Mouse (Mus musculus) gastrocnemius, adult 18-20 months (tissue): ENCODE data around the gene Man2a2. TPM values are rescaled to one million over a fixed set of nuclear protein-coding genes. Genes with fewer than 3 reads are reported as not detected.

Source experiments
- DNase-seq: peaks from one replicate; pipeline ENCODE4 v3.0.0; 2021; ENCODE audit warnings: low spot score
- long read RNA-seq, 2 experiments: library from polyadenylated mRNA; stranded (forward); transcript quantifications; one replicate each; pipeline ENCODE4 v2.0.0; 2021
- total RNA-seq, 2 experiments: library from RNA; stranded (reverse); gene quantifications; 2 replicates each; pipeline ENCODE4 v1.2.3; 2021

Gene Man2a2
- total RNA-seq = 100 to 1,000 TPM; 132 to 136 TPM
- long read RNA-seq, experiment 1, full-length matches to known transcripts = 71 of 159 reads
- long read RNA-seq, experiment 1, partial matches to known transcripts = 74 of 159 reads
- long read RNA-seq, experiment 1, other reads (novel, unspliced or antisense) = 14 of 159 reads
- long read RNA-seq, experiment 2, full-length matches to known transcripts = 50 of 99 reads
- long read RNA-seq, experiment 2, partial matches to known transcripts = 24 of 99 reads
- long read RNA-seq, experiment 2, other reads (novel, unspliced or antisense) = 25 of 99 reads

- peak; percentile 74 for DNase-seq
These were observed at the start of gene Man2a2 for GRCm38 (mm10) chr7:80371041-80371751. Gene Man2a2, minus strand, starts transcription at chr7:80371375.

DNA sequence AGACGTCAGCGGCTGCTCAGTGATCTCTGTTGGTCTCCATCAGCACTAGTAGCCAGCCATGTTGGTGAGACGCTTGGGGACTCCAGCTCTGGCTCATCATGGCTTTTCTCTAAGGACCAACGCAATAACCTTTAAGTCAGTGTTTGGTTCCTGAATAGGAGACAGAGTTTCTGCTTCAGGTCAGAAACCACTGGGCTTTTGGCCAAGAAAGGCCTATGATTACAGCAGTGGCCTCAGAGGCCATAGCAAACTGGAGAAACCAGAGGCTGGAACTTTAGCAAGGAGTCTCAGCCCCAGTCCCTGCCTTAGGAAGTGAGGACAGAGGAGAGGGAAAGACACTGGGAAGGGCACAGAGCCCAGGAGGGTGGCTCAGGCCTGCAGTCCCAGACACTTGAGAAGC lies 49.4 kb upstream of the Man2a2 start:
- no peak for DNase-seq

DNA sequence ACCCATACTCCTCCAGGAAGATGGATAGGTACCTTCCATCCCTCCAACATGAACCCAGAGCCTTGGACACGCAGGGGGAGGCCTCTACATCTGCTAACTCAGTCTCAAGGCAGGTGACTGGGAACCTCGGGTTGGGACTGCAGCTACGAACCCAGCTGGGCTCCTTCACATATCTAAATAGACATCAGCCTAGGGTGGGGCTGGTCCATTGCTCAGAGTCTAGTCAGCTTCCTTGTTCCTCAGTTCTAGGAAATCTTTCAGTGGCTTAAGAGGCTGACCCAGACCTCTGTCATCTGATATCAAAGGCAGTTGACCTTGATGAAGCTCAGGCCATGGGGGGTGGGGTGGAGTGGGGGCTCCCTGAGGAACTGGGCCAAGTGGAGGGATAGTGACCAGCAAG lies 48.1 kb upstream of the Man2a2 start:
- DNase-seq = no peak

- no peak for DNase-seq
These were observed 46.9 kb upstream of the Man2a2 start for GRCm38 (mm10) chr7:80418036-80418435.

DNA sequence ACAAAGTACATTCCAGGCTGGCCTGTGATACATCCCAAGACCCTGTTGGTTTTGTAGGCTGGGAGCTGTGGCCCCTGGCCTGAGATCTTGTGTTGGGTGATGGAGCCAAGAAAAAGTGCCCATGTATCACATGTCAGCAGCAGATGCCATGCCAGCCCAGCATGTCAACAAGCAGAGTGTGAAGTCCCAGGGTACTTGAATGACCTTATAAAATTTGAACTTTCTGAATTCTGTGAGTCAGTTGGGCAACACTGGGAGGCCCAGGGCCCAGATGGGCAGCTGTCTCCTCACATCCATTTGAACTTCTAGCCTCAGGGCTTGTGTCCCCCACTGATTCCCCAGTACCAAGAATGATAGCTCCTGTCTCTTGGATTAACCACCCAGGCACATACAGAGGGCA lies 46.4 kb upstream of the Man2a2 start:
- peak; percentile 33 for DNase-seq

DNA sequence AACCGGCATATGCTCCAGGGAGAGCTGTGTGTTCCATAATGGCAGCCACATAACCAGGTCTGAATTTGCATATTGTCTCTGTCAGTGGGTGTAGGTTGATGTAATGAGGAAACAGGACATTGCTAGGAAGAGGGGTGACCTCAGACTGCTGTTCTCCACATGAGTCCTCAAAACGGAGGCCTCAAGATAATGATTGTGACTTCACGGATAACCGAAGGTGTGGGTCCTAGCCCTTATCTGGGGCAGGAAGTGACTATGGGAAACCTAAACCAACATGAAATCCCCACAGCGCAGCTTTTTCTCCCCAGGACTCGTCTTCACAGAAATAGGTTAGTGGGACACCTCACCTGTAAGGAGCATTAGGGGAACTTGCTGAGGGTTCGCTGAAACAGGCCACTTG lies 45.8 kb upstream of the Man2a2 start:
- no peak for DNase-seq

- DNase-seq = no peak
These were observed 43.2 kb upstream of the Man2a2 start for GRCm38 (mm10) chr7:80414303-80414855.

DNA sequence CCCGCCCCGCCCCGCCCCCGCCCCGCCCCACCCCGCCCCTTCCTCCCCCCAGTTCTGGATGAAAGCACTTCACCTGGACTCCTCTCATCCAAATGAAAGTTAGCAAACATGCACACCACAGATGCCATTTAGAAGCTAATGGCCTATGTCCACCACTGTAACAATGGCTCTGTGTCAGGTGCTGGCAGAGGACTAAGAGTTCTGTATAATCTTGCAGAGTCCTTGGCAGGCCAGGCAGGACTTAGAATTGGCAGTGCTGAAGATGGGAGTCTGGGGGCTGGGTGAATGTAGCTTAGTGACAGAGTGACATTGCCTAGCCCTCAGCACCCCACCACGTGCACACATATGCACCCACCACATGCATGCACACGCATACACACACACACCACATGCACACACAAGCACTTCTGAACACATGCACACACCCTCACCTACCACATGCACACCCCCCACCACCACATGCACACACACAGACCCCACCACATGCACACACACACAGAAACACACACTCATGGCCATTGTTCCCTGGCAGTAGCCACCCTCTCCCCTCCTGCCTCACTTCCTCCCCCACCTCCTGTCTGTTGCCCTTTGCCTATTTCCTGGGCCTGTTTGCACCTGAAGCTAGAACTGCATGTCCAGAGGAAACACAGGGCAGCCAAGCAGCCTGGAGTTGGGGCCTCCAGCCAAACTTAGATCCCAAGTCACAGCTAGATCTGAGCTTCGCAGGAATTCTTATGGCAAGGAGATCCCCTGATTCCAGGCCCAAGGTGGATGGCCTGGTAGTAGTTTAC lies 42.5 kb upstream of the Man2a2 start:
- no peak for DNase-seq

- DNase-seq = no peak
These were observed 41.6 kb upstream of the Man2a2 start for GRCm38 (mm10) chr7:80412781-80413180.

DNA sequence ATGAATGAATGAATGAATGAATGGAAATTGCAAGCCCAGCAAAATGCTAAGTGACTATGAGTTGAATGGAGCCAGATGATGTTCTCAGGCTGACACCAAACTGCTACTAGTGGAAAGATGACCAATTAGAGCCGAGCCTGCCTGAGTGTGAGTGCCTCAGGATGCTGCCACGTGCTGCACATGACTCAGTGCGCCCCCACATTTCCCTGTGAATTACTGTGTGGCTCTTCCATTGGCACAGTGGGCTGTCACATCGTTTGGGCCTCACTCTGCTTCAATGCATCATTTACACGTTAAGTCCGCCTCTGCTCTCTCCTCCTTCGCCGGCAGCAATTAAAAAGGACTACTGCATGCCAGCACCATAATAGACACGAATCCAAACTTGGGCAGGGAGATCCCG lies 41.1 kb upstream of the Man2a2 start:
- no peak for DNase-seq

GRCm38 (mm10) chr7:80410380-80410779 lies 39.2 kb upstream of the Man2a2 start:
- DNase-seq = no peak

DNA sequence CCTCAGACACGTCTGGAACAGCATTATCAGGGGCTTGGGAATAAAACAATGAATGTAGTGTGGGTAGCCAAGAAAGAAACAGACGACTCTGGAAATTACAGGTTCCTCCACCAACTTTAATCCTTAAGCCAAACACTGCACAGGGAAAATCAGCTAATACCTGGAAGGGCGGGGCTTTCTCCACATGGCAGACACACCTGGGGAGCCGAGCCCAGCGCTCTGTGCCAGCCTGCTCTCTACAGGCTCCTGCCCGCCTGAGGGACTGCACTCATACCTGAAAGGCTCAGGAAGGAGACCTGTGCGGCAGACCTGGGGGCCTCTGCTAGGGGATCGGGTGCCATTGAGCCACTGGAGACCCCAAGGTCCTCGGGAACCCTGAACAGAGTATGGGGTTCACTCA lies 36.5 kb upstream of the Man2a2 start:
- no peak for DNase-seq

DNA sequence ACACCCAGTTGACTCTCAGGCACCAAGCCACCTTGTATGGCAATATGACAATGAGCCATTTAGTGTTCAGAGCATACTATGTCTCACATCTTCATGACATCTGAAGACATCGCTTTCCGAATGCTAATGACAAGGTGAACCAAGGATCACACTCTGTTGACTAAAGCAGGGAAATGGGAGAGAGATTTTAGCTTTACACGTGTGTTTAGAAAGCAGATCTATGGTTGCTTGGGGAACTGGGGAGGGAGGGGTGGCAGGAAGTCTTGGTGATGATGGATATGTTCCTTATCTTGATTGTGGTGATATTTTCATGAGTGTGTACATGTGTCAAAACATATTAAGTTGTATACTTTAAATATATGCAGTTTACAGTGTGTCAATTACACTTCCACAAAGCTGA lies 35.0 kb upstream of the Man2a2 start:
- DNase-seq = no peak

DNA sequence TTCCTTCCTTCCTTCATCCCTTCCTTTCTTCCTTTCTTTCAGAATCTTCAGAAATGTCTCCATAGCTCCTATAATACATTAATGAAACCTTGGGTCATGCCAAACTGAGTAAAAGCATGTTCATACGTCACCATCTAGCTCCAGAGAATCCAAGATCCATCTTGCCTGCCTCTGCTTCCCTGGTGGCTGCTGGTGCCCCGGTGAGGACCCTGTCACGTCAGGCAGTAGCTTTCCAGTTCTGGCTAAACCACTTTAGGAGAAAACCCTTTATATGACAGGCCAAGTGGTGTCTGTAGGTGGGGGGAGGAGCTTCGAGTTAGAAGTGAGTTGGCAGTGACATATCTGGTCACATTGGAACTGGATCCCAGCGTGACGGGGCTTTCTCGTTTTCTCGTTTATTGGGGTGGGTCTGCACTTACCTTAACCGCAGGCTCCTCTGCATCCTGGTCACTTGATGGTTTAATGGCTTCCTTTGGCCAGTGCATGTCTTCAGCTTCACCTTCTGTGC lies 34.1 kb upstream of the Man2a2 start, which contains the start of gene Furin:
Gene Furin (minus strand): TSS at position 249 of the 508 bp plus-strand sequence.
- DNase-seq = no peak

GRCm38 (mm10) chr7:80404101-80404894 lies 33.1 kb upstream of the Man2a2 start:
- no peak for DNase-seq

DNA sequence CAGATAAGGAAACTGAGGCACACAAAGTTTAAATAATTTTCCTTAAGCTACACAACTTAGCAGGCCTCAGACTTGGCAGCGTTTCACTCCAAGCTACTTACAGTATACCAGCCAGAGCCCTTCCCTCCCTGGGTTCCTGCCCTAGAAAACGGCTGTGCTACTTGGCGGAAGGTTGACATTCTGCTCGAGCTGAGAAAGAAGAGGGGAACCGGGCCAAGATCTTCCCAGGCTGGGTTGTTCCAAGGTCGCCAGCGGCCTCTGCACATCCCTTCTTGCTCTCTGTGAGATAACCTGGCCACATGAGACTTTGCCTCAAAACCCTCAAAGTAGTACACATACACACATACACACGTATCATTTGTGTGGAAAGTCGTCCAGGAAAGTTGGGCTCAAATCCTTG lies 32.4 kb upstream of the Man2a2 start:
- peak; percentile 92 for DNase-seq

DNA sequence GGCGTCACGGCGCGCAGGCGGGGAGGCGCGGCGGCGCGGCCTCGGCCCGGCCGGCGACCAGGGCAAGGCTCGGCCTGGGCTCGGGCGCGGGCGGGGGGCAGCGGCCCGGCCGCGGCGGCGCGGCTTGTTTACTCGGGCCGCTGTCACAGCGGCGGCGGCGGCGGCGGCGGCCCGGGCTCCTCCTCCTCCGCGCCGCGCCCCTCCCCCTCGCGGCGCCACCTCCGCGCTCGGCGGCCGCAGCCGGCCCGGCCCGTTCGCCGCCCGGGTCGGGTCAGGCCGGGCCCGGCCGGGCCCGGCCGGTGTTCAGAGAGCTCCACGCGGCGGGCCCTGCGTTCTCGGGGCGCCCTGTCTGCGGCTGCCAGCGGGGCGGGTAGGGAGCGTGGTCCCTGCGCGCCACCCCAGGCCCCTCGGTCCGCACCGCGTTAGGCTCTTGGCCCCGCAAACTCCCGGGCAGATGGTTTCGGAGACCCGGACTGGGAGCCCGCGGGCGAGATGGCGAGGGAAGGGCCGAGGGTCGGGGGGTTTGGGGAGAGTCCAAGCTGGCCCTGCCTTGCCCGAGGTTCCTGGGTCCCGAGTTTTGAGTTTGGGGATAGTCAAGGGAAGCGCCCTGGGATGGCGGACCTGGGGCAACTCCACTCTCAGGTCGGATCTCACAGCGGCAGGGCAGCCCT lies 31.6 kb upstream of the Man2a2 start:
- peak; percentile 59 for DNase-seq

DNA sequence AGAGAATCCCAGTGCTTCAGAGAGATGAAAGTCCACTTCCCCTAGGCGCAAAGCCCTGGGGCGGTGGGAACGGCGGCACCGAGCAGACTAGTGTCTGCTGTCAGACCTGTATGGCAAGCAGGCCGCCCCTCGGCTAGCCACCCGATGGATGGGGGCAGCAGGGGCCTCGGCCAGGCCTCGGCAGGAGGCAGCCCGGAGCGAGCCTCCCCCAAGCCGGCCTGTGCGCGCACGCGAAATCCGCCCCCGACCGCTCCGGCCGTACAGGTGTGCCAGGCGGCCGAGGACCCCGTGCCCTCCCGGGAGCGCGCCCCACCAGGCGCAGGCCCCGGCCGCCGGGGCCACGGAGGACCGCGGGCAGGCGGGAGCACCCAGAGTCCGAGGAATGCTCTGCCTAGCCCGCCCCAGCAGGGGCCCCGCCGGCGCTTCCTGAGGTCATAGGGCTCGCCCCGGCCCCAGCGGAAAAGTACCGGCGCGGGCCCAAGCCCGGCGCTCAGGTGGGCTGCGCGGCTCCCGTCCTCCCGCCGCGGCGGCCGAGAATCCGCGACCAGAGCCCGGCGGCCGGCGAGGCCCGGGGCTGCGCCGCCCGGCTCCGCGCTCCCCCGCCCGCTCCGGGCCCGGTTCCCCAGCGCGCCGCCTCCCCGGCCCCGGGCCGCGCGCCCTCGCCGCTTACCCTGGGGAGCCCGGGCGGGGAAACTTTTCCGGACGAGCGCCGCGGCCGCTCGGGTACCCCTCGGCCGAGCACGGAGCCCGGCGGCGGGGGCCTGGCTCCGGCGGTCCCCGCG lies 30.9 kb upstream of the Man2a2 start:
- peak; percentile 33 for DNase-seq

- DNase-seq = no peak
These were observed 30.1 kb upstream of the Man2a2 start for GRCm38 (mm10) chr7:80401041-80401859.
